Mouse (Mus musculus) layer of hippocampus, postnatal 25 days (tissue): ENCODE measurements around the gene Smim7. TPM values are rescaled to one million over a fixed set of nuclear protein-coding genes. Genes with fewer than 3 reads are reported as not detected.

Experiments used
- DNase-seq, 2 experiments: peaks; one replicate each; pipeline ENCODE4 v3.0.0; 2022; ENCODE audit warnings: mixed read lengths in 2 of 2, low spot score in 1 of 2; ENCODE audit errors: extremely low spot score in 1 of 2
- microRNA-seq, 2 experiments: library from miRNA; unstranded; fragments of <30 nt; microRNA quantifications; one replicate each; pipeline ENCODE4 v1.2.0; 2021
- total RNA-seq, 2 experiments: library from RNA; stranded (reverse); gene quantifications; 2 replicates each; pipeline ENCODE4 v1.2.3; 2021

The Smim7 gene
- total RNA-seq, 2 experiments from 2014 or later, result 104 TPM

GRCm38 (mm10) chr8:72547802-72548643, 22.9 kb downstream of the Smim7 start, which contains the start of gene Med26:
Gene Med26 (minus strand): TSS chr8:72548270.
- peak; percentile 88 to 92 for DNase-seq

DNA sequence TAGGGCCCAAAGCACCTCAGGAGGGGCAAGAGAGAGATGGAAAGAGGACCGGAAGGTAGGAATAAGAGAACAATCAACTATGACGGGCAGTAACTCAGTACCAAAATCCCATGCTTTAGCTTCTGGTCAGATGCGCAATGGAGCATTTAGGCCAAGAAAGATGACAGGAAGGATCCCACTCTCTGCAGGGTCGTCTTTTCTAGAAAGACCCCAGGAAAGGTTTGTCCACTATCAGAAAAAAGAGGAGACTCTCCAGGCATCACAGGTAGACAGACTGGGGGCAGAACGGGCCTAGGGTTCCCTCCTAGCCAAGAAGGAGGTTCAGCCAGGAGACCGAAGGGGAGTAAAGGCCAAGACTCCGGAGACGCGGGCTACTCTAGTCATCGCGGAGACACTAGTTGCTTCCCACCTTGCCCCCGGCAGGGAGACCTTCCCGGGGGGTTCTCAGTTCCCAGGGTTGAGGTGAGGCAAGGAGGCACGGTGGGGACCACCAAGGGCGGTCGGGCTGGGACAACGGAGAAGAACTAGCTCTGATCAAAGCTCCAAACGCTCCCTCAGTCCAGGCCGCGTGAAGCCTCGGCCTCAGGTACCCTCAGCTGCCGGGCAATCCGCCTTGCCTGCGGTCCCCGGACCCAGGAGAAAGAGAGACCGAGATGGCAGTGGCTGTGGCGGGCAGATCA, 23.6 kb downstream of the Smim7 start:
- DNase-seq, result peak in 1 of 2 experiments; percentile 21

DNA sequence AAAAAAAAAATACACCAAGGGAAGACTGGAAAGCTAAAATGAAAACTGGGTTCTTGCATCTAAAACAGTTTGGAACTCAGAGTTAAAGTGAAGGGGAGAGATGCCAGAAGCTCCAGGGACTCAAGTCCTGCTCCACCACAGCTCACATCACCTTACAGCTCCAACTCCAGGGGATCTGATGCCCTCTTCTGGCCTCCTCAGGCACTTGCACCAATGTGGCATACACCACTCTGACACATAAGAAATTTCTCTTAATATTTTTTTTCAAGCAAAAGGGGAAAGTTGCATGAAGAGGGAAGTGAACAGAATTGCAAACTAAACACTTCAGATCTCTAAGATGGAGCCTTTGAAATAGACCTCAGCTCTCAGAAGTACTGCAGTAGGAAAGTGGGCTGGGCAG, 31.7 kb downstream of the Smim7 start:
- DNase-seq, result no peak

DNA sequence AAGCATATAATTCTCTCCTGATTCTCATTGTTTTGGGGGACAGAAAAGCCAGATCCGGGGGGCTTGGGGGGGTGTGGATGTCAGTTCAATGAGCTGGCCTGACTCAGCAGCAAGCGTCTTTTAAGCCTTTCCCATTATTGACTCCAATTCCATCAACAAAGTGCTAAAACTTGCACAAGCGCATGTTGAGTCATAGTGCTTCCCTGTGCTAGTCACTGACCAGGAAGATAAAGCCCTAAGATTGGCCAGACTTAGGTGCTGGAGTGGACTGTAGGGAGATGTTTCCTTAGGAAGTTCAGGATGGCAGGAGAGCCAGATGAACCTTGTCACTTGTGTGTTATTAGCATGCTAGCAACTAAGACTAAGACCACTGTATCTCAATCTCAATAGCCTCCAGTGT, 36.0 kb downstream of the Smim7 start:
- DNase-seq, result no peak

GRCm38 (mm10) chr8:72532103-72532502, 38.8 kb downstream of the Smim7 start:
- no peak for DNase-seq

GRCm38 (mm10) chr8:72521888-72522287, 49.0 kb downstream of the Smim7 start:
- DNase-seq, result no peak

GRCm38 (mm10) chr8:72517421-72517988, 53.4 kb downstream of the Smim7 start:
- DNase-seq, result no peak

Small RNA genes lying within 50 kb of the gene (microRNA-seq; reads per million reads assigned to microRNA genes)
- 0 reads per million in 2 experiments for gene Gm28019

Other genes with a start within 250 kb of the Smim7 start
- gene Eps15l1, start 149.6 kb downstream of the Smim7 start, total RNA-seq, result 10 to 100 TPM; 58.9 to 72.2 TPM
- gene Calr3, start 127.2 kb downstream of the Smim7 start, total RNA-seq, result under 1 TPM; 0.69 to 0.85 TPM
- 10 to 100 TPM; 12.9 to 15.4 TPM for gene 1700030K09Rik, start 127.2 kb downstream of the Smim7 start, total RNA-seq
- 10 to 100 TPM; 67.2 to 79.6 TPM for gene Cherp, start 95.9 kb downstream of the Smim7 start, total RNA-seq
- 10 to 100 TPM; 45.9 to 51.1 TPM for gene Slc35e1, start 78.5 kb downstream of the Smim7 start, total RNA-seq
- 10 to 100 TPM; 10.1 to 10.6 TPM for gene Med26, start 22.8 kb downstream of the Smim7 start, total RNA-seq
- 100 to 1,000 TPM; 132 to 139 TPM for gene Tmem38a, start 967 bp upstream of the Smim7 start, total RNA-seq
- gene Nwd1, start 75.6 kb upstream of the Smim7 start, total RNA-seq, result 10 to 100 TPM; 46.7 to 53.0 TPM
- 100 to 1,000 TPM; 168 to 169 TPM for gene Sin3b, start 152.2 kb upstream of the Smim7 start, total RNA-seq
- gene F2rl3, start 190.8 kb upstream of the Smim7 start, total RNA-seq, result under 1 TPM; 0.15 to 0.28 TPM